Mouse (Mus musculus) forebrain, postnatal 0 days (tissue): ENCODE measurements around the gene Tcf7l2. TPM values are rescaled to one million over a fixed set of nuclear protein-coding genes. Genes with fewer than 3 reads are reported as not detected.

Source experiments
- ATAC-seq: fragments of 200-750 bp; cut with Nextera tagmentation; 2 replicates; pipeline ENCODE4 v1.8.0; 2017; ENCODE audit warnings: mild to moderate bottlenecking, moderate library complexity
- DNase-seq: peaks from one replicate; pipeline ENCODE4 v3.0.0-alpha.2; 2015
- H3K27ac ChIP-seq: fragments of 300-500 bp; sonication (generic); 2 replicates; pipeline ENCODE4 v1.5.1; 2014; ENCODE audit warnings: low read depth, mild to moderate bottlenecking, antibody characterized with exemption, low read length, moderate library complexity, mixed read lengths
- H3K27me3 ChIP-seq: fragments of 300-500 bp; sonication (generic); 2 replicates; pipeline ENCODE4 v1.6.1; 2014; ENCODE audit warnings: mild to moderate bottlenecking, low read length, mixed read lengths; ENCODE audit not compliant: insufficient read depth
- H3K36me3 ChIP-seq: fragments of 300-500 bp; sonication (generic); 2 replicates; pipeline ENCODE4 v1.6.1; 2014; ENCODE audit warnings: mild to moderate bottlenecking, moderate library complexity; ENCODE audit not compliant: insufficient read depth
- H3K4me1 ChIP-seq: fragments of 300-500 bp; sonication (generic); 2 replicates; pipeline ENCODE4 v1.6.1; 2014; ENCODE audit warnings: antibody characterized with exemption; ENCODE audit not compliant: insufficient read depth
- H3K4me2 ChIP-seq: fragments of 300-500 bp; sonication (generic); 2 replicates; pipeline ENCODE4 v1.6.1; 2014; ENCODE audit warnings: low read depth, mild to moderate bottlenecking, moderate library complexity
- H3K4me3 ChIP-seq: fragments of 300-500 bp; sonication (generic); 2 replicates; pipeline ENCODE4 v1.5.1; 2014; ENCODE audit warnings: low read depth, low read length, mixed read lengths
- H3K9ac ChIP-seq: fragments of 300-500 bp; sonication (generic); 2 replicates; pipeline ENCODE4 v1.6.1; 2014; ENCODE audit warnings: mild to moderate bottlenecking
- H3K9me3 ChIP-seq: fragments of 300-500 bp; sonication (generic); 2 replicates; pipeline ENCODE4 v1.6.1; 2016; ENCODE audit warnings: low read length
- CTCF ChIP-seq: sonication (generic); IDR thresholded peaks from 2 replicates; pipeline ENCODE4 v1.5.1; 2016; ENCODE audit warnings: antibody characterized with exemption, control low read depth, low read depth
- WGBS: fragments of 180-500 bp; shearing (Covaris S2); extraction: QIAGEN DNeasy Blood & Tissue Kit; methylation state at CpG from one replicate; pipeline ENCODE4 v1.1.7; 2014; 5-methylcytosine and 5-hydroxymethylcytosine counted together
- polyA plus RNA-seq: library from polyadenylated mRNA; unstranded; fragments of >200 nt; fragmentation: Nextera tagmentation; extraction: Ambion mirVana; gene quantifications from 2 replicates; pipeline ENCODE4 v1.2.1, GENCODE M21; 2015
- total RNA-seq: library from RNA; depleted of rRNA; stranded (reverse); fragments of >200 nt; gene quantifications from 2 replicates; pipeline ENCODE4 v1.2.3, GENCODE M21; 2014

The Tcf7l2 gene
- total and polyA plus RNA-seq, 2 experiments from 2014 or later: 17.7 to 282 TPM

- no peaks in the 10 kb centered on the region for H3K9me3 ChIP-seq
- no peak overlapping the region for H3K4me2 ChIP-seq
- ATAC-seq: no peak
- H3K36me3 ChIP-seq: no peaks in the 10 kb centered on the region
- H3K4me1 ChIP-seq: no peaks in the 10 kb centered on the region
- DNase-seq: peak; percentile 31
- H3K9ac ChIP-seq: no peak overlapping the region
- WGBS: 41% methylated on average over 8 of the region's 8 CpGs
- no peak overlapping the region for H3K27ac ChIP-seq
- H3K27me3 ChIP-seq: no peaks in the 10 kb centered on the region
- TF ChIP-seq CTCF: no peak
- no peak overlapping the region for H3K4me3 ChIP-seq
These were observed 83.6 kb downstream of the Tcf7l2 start for GRCm38 (mm10) chr19:55825001-55825827.

- H3K36me3 ChIP-seq: no peaks in the 10 kb centered on the region
- H3K27ac ChIP-seq: no peak overlapping the region
- WGBS: 43% methylated on average over 10 of the region's 10 CpGs
- no peak for TF ChIP-seq CTCF
- H3K4me1 ChIP-seq: no peaks in the 10 kb centered on the region
- no peak overlapping the region for H3K9ac ChIP-seq
- H3K9me3 ChIP-seq: no peaks in the 10 kb centered on the region
- H3K4me3 ChIP-seq: no peak overlapping the region
- no peak overlapping the region for H3K4me2 ChIP-seq
- H3K27me3 ChIP-seq: no peaks in the 10 kb centered on the region
- DNase-seq (peak; percentile 41), ATAC-seq (peak; percentile 42; the same call in 1 of the 2 replicates)
These were observed 84.4 kb downstream of the Tcf7l2 start for GRCm38 (mm10) chr19:55825951-55826507.

DNA sequence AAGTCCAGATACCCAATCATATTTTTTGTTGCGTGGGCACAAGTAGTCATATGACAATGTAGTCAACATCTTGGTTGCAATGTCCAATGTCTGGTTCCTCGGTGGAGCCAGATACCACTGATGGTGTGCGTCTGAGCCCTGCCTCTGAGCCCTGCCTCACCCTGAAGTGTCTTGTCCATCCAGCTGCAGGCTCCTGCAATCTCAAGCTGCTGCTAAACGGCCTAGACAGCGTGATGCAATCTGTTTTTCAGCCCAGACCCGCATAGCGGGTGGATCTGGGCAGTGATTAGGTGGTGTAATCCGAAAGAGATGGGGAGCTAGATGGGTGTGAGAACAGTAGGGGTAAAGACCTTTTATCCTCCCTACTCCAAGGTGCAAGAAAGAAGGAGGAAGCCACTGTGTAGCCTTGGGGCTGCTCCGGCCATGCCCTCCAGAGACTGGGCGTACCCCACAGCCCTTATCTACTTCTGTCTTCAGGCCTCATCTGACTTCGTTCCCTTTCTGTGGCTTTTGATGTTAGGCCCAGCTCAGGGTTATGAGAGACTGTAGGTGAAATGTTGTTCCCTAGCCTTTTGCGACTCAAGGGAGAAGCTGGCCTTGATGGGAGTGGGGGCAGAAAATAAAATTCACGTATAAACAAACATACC, 86.1 kb downstream of the Tcf7l2 start:
- Histone ChIP-seq H3K4me1 (no peaks in the 10 kb centered on the region), H3K36me3 (no peaks in the 10 kb centered on the region), H3K27me3 (no peaks in the 10 kb centered on the region), H3K4me3 (no peak overlapping the region), H3K9me3 (no peaks in the 10 kb centered on the region), H3K9ac (no peak overlapping the region), H3K27ac (no peak overlapping the region), H3K4me2 (no peak overlapping the region)
- TF ChIP-seq CTCF: no peak
- DNase-seq: no peak
- WGBS: 81% methylated on average over 13 of the region's 13 CpGs
- ATAC-seq: no peak

DNA sequence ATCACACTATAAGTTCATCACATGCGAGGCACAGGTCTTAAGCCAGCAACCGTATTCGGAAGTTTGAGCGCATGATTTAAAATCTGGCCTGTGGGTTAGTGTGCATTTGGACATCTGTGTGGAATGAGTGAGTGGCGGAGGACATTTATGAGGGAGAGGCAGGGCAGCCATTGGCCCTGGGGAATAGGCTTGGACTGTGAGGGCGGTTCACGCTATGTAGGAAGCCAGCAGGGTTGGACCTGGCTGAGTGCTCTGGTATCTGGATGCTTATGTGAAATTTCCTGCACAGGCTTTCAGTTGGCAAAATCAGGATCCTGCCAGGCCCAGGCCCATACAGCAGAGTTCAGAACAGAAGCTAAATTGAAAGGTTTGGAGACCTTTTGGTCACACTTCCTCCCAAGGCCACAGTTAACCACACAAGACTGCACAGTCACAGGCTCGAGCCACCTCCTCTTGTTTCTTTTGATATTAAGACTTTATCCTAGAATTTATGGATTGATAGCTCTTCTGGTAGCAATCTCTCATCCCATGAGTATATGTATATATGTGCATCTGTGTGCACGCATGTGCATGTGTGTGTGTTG, 89.4 kb downstream of the Tcf7l2 start:
- Histone ChIP-seq H3K36me3 (no peaks in the 10 kb centered on the region), H3K27ac (no peak overlapping the region), H3K27me3 (no peaks in the 10 kb centered on the region), H3K9me3 (no peaks in the 10 kb centered on the region), H3K4me2 (no peak overlapping the region), H3K4me3 (no peak overlapping the region), H3K9ac (no peak overlapping the region), H3K4me1 (no peaks in the 10 kb centered on the region)
- no peak for ATAC-seq
- no peak for TF ChIP-seq CTCF
- no peak for DNase-seq
- WGBS: 86% methylated on average over 9 of the region's 9 CpGs

DNA sequence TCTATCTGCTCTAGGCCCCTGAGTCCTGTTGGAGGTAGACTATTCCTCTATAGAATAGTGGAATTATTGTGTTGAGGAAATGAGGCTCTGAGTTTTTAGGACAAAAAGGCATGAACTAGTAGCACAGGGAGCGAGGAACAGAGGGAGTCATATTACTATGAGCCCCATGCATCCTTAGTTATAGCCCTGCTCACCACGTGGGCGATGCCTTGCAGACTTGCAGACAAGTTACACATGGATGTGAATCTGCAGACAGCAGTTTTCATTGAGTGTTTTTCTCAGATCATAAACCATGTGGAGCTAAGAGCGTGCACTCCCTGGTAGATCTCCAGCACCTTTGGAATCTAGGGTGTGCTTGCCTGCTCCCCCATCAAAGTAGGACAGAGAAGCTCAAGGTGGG, 90.5 kb downstream of the Tcf7l2 start:
- TF ChIP-seq CTCF: no peak
- DNase-seq (no peak), ATAC-seq (no peak)
- no peak overlapping the region for H3K9ac ChIP-seq
- no peaks in the 10 kb centered on the region for H3K27me3 ChIP-seq
- no peaks in the 10 kb centered on the region for H3K4me1 ChIP-seq
- H3K27ac ChIP-seq: no peak overlapping the region
- H3K4me2 ChIP-seq: no peak overlapping the region
- no peaks in the 10 kb centered on the region for H3K9me3 ChIP-seq
- H3K4me3 ChIP-seq: no peak overlapping the region
- no peaks in the 10 kb centered on the region for H3K36me3 ChIP-seq
- 89% methylated on average over 4 of the region's 4 CpGs for WGBS

DNA sequence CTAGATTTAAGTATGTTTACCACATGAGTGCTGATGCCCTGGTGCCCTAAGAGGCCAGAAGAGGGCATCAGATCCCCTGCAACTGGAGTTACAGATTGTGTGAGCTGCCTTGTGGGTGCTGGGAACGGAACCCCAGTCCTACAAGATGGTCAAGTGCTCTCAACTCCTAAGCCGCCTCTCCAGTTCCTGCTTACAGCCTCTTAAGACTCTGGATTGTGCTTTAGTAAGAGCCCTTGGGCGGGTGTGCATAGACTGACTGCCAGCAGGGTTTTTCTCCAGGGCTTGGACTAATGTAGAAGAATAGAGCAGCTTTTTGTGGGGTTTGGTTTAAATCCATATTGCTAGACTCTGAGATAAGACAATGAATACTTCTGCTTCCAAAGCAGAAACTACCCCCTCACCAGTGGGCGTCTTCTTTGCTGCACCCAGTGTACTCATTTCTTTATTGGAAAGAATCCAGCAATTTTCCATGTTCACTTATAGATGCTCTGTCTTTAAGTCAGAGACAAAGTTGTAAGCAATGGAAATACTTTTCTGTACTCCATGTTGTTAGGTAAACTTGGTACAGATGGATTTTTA, 92.3 kb downstream of the Tcf7l2 start:
- H3K36me3 ChIP-seq: no peaks in the 10 kb centered on the region
- H3K9me3 ChIP-seq: no peaks in the 10 kb centered on the region
- H3K27ac ChIP-seq: no peak overlapping the region
- no peak for ATAC-seq
- DNase-seq: no peak
- no peak overlapping the region for H3K9ac ChIP-seq
- WGBS: 93% methylated on average over 4 of the region's 4 CpGs
- H3K4me3 ChIP-seq: no peak overlapping the region
- H3K27me3 ChIP-seq: no peaks in the 10 kb centered on the region
- H3K4me2 ChIP-seq: no peak overlapping the region
- no peaks in the 10 kb centered on the region for H3K4me1 ChIP-seq
- TF ChIP-seq CTCF: no peak
